Mouse (Mus musculus): ENCODE data around the gene BC030499. TPM values are rescaled to one million over a fixed set of nuclear protein-coding genes. Genes with fewer than 3 reads are reported as not detected.
"Not testable (repeated sequence)": the region's sequence is repeated elsewhere in the genome, so short reads cannot be mapped to it uniquely, and the experiment has no call there.

BC030499 gene
- total RNA-seq (2021): 1 to 10 TPM; 1.2 to 1.4 TPM

- DNase-seq: no peak
These were observed at the start of gene BC030499 for GRCm38 (mm10) chr11:78290654-78291053. BC030499 (plus strand) TSS chr11:78290841.

GRCm38 (mm10) chr11:78245261-78245626 is 45.4 kb upstream of the BC030499 start:
- DNase-seq: no peak

- peak; percentile 91 for DNase-seq
These were observed 44.9 kb upstream of the BC030499 start, which contains the start of the genes Sdf2 and Supt6 for GRCm38 (mm10) chr11:78245627-78246317. Sdf2 (plus strand) TSS chr11:78245746. Supt6 (minus strand) TSS chr11:78245987.

GRCm38 (mm10) chr11:78246318-78247011 is 44.2 kb upstream of the BC030499 start:
- no peak for DNase-seq

GRCm38 (mm10) chr11:78247012-78247348 is 43.7 kb upstream of the BC030499 start:
- DNase-seq: no peak

- no peak for DNase-seq
These were observed 42.9 kb upstream of the BC030499 start for GRCm38 (mm10) chr11:78247727-78248140.

- no peak for DNase-seq
These were observed 34.0 kb upstream of the BC030499 start for GRCm38 (mm10) chr11:78256618-78257017.

- DNase-seq: no peak
These were observed 30.0 kb upstream of the BC030499 start for GRCm38 (mm10) chr11:78260489-78261258.

- peak; percentile 96 for DNase-seq
These were observed 29.0 kb upstream of the BC030499 start, which contains the start of gene 2610507B11Rik for GRCm38 (mm10) chr11:78261380-78262352. 2610507B11Rik (plus strand) TSS chr11:78261752.

- DNase-seq: peak; percentile 54
These were observed 28.1 kb upstream of the BC030499 start for GRCm38 (mm10) chr11:78262550-78262949.

GRCm38 (mm10) chr11:78265571-78265970 is 25.1 kb upstream of the BC030499 start:
- no peak for DNase-seq

GRCm38 (mm10) chr11:78271986-78272385 is 18.7 kb upstream of the BC030499 start:
- no peak for DNase-seq

- no peak for DNase-seq
These were observed 15.0 kb upstream of the BC030499 start for GRCm38 (mm10) chr11:78275596-78275995.

GRCm38 (mm10) chr11:78276169-78276568 is 14.5 kb upstream of the BC030499 start:
- not testable (repeated sequence) for DNase-seq

- no peak for DNase-seq
These were observed 11.8 kb upstream of the BC030499 start for GRCm38 (mm10) chr11:78278853-78279252.

GRCm38 (mm10) chr11:78279586-78279985 is 11.1 kb upstream of the BC030499 start:
- DNase-seq: no peak

GRCm38 (mm10) chr11:78289146-78289763 is 1.4 kb upstream of the BC030499 start:
- no peak for DNase-seq

GRCm38 (mm10) chr11:78294585-78294984 is 3.9 kb downstream of the BC030499 start:
- no peak for DNase-seq

- DNase-seq: no peak
These were observed 10.3 kb downstream of the BC030499 start for GRCm38 (mm10) chr11:78300917-78301316.

GRCm38 (mm10) chr11:78301357-78302084 is 10.9 kb downstream of the BC030499 start, which contains the start of gene Spag5:
Spag5 (plus strand) TSS chr11:78301529.
- peak; percentile 92 for DNase-seq

GRCm38 (mm10) chr11:78305272-78305671 is 14.6 kb downstream of the BC030499 start:
- DNase-seq: no peak

All from heart, postnatal 4 days (tissue).